Mouse (Mus musculus) layer of hippocampus, adult 11-12 months (tissue): ENCODE results near the gene Ppp1cb.
"Not testable (repeated sequence)": the region's sequence is repeated elsewhere in the genome, so short reads cannot be mapped to it uniquely, and the experiment has no call there.

Experiments
- DNase-seq: peaks from one replicate; pipeline ENCODE4 v3.0.0; 2022; ENCODE audit warnings: low spot score

The Ppp1cb gene

DNA sequence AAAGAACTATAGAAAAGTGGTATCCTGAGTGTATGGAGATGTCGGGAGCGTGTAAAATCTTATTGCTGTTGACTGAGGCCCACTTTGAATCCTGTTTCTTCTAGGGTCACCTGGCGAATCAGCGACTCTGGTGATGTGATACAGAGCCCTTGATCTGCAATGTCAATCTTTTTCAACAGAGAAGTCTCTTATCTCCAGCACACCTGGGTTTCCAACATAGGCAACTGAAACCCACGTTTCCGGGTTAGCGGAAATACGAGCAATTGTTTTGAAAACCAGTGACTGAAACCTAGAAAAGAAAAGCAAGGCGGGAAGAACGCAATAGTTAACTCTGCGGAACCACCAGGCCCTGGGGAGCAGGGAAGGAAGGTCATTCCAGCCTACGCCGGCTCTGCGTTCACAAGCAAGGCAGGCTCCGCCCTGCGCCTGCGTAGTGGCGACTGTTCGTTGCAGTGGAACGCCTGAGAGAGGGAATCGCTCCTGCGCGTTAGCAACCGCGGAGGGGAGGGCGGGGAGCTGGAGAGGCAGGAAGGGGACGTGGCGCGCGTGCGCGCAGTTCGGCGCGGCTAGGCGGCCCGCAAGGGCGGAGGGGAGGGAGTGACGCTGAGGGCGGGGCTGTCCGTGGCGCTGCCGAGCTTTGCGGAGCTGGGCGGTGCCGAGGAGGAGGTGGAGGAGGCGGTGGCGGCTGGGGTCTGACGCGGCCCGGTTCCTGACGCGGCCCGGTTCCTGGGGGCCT, at the start of gene Ppp1cb:
TSS of gene Ppp1cb (plus strand) at position 436 of the 736 bp plus-strand sequence.
- DNase-seq, result peak; percentile 97

DNA sequence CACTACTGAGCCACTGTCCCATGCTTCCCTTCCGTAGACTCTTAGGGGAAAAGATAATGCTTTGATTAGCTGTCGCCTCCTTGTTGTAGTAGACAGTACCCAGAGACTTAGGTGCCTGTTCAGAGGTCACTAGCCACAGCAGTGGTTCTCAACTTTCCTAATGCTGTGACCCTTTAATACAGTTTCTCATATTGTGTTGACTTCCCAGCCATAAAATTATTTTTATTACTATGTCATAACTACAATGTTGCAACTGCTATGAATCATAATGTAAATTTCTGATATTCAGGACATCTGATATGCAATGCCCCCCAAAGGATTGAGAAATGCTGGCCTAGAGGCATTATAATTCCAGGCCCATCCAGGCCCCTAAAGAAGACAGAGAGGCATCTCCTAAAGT, 48.9 kb upstream of the Ppp1cb start:
- DNase-seq, result no peak

DNA sequence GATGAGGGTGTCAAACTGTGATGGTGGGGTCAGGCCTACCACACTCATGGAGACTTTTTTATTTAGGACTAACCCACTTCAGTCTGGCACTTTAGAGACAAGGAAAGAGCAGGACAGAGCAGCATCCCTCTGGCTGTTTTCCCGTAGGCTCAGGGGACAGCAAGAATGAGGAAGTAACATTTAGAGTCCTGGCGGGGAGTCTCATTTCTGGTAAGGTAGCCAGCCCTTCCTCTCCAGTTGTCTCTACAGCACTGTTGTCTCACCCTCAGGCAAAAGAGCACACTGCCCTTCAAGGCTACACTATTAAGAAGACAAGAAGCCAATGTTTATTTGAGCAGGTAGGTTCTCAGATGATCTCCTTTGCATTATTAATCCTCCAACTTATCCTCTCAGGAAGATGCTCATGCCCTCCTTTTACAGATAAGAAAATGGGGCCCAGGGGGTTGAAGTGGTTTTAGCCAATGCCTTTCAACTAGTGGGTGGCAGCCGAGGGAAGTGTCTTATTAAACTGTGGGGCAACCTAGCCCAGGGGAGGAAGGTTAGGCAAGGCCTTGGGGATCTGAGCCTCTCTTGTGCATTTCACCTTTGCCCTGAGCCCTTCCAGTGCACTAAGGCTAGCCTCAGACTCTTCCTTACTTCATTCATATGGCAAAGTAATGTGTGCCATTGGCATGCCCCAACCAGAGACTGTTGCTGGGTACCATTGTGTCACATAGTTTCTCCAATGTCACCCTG, 47.5 kb upstream of the Ppp1cb start:
- DNase-seq, result no peak

DNA sequence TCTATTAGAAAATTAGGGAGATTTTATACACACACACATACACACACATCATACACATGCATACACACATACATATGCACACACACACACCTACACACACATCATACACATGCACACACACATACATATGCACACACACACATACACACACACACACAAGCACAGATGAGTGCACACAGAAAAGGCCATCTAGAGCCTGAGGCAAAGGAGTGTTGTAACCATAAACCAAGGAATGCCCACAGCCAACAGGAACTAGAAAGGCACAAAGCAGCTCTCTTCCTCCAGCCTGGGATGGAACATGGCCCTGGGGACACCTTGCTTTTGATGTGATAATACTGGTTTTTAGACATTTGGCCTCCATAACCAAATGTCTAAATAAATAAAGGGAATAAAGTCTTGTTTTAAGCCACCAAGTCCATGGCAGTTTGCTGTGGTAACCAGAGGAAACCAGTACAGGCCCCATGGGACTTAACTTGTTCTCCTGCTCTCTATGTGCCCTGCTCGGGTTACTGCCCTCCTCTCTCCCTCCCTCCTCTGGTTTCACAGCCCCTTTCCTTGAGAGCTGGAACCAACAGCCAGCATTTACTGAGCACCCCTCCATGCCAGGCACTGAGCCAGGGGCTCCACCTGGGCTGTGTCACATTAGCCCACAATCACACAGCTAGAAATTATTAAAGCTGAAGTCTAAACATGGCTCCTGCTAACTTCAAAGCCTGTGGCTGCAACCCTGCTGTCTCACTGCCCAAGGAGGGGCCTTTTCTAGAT, 46.3 kb upstream of the Ppp1cb start:
- DNase-seq, result no peak

DNA sequence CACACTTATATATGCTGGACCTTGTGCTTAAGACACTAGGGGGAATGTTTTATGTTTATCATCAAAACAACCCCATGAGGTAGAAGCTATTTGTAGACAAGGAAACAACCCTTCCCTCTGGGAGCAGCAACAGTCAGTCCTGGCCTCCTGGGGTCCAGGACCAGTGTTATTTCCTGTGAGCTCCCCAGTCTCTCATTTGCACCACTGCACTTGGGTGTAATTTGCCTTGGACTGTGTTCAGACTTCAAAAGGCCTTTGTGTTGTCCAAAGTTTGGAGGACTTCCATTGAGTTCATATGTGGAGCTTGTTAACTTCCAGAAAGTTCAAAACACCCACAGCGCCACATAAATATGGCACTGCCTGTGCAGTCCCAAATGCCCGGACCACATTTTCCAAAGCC, 45.6 kb upstream of the Ppp1cb start:
- no peak for DNase-seq

DNA sequence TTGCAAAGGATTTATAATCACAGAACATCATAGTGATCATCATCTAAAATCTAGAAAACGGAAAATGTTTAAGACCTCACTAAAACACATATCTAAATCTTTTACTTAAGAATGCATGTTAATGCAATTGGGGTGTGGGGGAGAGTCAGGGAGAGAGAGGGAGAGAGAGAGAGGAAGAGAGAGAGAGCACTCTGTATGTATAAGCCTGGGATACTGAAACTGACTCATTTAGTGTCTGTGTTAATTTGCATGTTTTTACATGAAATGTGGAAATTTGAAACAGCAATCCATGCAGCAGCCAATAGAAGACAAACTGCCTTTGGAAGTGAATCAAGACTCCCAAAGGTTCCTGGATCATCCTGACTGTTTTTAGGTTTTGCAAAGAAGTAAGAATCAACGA, 45.1 kb upstream of the Ppp1cb start:
- DNase-seq, result no peak

DNA sequence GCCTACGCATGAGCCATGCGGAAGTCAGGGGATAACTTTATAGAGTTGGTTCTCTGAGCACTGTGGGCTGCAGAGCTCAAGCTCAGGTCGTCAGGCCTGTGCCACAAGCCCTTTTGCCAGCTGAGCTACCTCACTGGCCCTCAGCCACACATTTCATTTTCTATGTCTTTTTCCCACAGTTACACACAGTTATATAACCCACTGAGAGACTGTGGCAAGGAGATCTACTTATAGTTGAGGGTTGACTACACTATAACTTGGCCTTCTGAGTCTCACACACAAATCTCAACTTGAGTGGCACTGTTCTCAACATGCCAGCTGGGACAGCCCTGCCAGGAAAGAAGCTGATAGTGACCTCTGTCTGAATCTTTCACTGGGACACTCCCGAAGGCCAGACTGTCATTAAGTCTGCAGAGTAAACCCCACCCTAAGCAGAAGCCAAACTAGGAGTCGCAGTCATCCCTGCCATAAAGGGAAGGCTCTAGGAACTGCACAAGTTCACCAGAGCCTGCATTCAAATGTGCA, 44.1 kb upstream of the Ppp1cb start:
- no peak for DNase-seq

DNA sequence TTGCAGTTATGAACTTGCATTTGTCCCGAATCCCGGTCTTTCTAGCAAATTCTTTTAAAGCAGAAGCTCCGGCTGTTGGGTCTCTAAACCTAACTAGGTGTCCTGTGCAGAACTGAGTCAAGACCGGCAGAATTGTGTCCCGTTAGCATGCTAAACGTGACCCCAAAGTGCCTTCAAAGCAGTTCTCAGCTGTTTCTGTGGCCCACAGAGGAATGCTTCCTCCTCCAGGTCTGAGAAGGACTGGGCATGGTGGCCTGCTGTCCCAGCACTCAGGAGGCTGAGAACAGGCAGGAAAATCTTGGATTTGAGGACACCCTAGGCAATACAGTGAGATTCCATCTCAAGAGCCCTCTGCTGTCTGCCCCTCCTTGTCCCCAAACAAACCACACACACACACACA, 43.1 kb upstream of the Ppp1cb start:
- no peak for DNase-seq

DNA sequence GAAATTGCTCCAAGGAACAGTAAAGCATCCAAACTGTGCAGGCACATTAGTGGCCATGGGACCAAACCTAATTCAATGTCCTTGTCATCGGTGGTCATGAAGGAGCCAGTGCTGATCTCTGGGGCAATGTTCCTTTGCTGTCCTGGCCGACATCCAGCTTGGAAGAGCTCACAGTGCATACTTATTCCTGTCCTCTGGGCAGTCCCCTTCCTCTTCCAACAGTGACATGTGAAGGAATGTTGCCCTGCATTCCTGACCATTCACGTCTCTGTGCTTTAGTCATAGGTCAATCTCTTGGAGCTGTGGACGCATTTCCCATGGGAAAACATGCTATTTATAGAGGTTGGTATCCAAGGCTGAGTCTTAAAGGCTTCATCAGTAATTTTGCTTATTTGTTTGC, 41.8 kb upstream of the Ppp1cb start:
- DNase-seq, result no peak

DNA sequence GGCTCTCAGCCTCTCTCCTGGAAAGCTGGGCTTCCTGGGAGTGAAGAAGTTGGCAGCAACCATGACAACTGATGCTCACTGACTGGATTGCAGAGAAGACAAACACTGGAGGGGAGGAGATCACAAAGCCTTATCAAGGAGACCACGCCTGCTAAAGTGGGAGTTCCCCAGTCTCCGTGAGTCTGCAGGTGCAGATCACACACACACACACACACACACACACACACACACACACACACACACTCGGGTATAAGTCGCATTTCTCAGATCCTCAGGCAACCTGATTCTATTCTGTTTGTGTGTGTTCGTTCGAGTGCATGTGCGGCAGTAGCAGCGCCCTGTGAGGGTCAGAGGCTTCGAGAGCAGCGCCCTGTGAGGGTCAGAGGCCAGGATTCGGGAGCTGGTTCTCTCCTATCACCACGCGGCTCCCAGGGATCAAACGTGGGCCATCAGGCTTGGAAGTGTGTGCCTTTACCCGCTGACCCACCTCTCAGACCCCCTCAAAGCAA, 36.5 kb upstream of the Ppp1cb start:
- DNase-seq, result no peak

DNA sequence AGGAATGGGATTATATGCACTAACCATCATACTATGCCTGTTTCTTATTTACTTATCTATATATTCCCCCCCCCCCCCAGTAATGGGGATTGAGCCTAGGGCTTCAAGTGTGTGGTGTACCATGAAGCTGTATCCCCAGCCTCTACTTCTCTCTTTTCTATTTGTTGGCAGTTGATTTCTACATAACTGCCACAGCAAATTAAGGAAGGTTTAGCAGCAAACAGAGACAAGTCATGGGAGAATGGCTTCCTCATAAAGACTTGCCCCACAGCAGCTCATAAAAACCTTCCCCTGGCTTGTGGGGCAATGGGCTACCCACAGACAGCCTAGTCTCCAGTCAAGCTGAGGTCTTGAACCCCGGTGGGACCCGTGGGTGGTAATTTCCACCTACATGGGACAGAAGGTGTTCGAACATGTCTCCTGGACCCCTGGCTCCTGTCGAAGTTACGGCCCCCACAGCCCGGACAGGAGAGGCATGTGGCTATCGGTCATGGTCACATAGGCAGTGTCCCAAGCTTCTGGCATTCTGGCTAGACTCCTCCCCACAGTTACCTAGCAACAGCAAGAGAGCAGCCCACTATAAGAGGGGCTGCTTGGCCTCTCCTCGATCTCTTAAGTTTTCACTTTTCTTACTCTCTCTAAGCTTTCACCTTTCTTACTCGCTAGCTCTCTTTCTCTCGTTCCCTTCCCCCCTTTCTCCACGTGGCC, 35.1 kb upstream of the Ppp1cb start:
- DNase-seq, result no peak

DNA sequence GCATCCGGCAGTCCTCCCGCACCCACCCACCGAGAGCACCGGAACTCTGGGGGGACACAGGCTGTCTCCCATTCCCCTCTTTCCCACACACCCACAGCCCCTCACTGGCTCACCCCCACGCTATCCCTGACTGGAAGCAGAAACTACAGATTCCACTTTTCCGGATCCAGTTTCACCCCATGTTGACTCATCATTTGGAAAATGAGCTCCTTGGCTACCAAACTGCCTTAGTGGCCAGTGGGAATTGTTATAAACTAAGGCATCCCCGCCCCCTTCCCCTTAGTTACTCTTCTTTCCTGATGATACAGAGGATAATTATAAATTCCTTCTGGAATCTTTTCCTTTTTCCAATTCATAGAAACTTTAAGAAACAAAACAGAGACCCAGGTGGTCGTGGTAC, 34.2 kb upstream of the Ppp1cb start:
- no peak for DNase-seq

DNA sequence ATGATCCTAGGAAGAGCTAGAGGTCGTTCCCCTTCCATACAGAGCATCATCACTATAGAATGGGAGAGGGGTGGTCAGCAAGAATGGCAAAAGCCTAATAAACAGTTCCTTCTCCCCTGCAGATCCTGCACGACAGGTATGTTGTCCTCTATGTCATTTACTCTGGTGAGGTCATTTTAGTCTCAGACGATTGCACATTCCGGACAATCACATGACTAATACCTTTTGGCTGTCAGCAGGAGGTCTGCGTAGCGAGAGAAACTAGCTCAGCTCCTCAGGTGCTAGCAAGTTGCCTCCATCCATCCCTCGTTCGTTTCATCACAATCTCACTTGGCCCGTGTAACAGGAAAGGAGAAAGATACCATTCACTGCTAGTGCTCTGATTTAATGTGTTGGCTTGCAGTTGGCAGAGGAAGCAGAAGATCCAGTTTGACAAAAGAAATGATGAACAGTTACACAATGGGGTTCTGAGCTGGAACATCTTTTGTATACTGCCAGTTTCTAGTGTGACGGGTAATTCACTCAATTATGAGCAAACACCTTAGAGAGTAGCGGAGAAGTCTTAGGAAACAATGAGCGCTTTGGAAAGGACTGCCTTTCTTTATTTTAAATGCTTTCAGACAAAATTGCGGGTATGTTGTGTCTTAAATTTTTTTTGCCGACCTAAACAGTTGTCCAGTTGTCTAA, 33.0 kb upstream of the Ppp1cb start:
- no peak for DNase-seq

DNA sequence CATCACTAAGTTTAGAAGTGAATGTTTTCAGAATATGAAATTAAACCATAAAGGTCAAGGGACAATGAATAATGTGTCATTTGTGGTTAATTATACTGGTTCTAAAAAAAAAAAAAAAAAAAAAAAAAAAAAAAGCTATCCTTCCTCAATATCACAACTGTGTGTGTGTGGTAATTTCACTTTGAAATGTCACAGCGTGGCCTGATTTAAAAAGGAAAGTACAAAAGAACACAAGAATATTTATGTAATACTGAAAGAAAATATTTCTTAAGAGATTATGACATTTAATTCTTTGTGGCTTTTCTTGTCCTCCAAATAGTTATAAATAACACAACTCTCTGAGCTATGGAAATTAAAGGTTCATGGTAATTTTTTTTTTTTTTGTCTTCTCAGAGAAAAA, 28.2 kb upstream of the Ppp1cb start:
- no peak for DNase-seq

DNA sequence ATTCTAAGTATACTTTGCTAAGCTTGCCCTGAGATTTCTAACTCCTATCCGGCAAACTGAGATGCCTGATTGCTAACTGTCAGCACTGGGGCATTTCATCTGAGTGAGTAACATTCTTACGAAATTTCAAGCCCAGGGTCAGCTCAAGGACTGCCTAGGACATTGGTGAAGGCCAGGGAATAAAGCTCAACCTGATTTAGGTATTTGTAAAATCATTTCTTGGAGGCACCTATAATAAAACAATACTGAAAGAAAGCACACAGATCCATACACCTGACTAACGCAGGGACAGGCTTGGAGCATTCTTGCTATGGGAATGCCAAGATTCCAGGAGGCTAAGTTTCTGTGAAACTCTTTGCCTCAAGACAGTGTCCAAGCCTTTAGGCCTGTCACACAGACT, 24.3 kb upstream of the Ppp1cb start:
- DNase-seq, result not testable (repeated sequence)

DNA sequence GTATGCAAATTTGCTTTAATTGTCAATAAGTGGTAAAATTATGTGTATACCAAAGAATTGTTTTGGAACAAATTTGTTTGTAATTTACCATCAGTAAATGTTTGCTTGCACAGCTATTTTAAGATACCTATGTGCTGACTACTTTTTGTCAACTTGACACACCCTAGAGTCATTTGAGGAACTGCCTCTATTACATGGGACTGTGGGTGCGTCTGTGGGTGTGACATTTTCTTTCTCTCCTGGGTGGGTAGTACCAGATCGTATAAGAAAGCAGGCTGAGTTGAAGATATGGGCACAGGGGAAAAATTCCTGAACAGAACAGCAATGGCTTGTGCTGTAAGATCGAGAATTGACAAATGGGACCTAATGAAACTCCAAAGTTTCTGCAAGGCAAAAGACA, 23.0 kb upstream of the Ppp1cb start:
- DNase-seq, result no peak

DNA sequence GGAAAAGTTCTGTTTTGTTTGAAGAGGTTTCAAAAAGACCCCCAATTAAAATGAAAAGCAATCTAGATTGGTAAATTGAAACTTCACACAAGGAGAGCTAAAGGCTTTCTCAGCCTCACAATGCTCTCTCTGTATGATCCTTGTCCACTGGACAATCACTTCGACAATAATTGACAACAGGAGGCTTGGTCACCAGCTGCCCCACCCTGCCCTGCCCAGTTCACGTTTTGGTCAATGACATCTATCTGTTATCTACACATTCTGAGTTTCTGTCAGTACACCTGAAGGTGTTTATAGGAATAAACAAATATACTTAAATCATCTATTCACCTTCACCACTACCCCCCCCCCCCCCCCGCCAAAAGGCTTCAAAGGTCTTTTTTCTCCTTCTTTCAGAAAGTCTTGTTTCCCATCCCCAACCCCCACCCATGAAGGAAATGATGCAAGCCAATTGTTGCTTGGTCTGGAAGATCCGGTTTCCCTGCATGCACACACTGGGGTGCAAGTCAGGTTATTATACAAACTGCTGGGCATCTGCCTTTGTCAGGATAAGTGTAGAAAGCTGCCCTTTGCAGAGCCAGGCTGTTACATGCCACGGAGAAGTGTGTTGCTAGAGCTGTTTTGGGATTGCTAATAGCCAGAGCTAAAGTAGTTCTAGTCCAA, 20.6 kb upstream of the Ppp1cb start:
- no peak for DNase-seq

DNA sequence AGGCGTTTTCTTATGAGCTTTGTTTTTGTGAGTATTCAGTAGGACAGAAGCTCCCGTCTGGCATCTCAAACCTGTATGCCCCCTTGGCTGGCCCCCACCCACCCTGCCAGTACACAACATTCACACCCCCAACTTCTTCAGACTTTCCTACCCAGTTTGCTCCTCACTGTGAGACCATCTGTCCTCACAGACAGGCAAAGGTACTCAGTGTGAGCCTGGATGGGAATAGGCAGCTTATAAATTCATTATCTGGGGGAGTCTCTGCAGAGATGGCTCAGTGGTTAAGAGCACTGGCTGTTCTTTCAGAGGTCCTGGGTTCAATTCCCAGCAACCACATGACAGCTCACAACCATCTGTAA, 20.1 kb upstream of the Ppp1cb start:
- no peak for DNase-seq

DNA sequence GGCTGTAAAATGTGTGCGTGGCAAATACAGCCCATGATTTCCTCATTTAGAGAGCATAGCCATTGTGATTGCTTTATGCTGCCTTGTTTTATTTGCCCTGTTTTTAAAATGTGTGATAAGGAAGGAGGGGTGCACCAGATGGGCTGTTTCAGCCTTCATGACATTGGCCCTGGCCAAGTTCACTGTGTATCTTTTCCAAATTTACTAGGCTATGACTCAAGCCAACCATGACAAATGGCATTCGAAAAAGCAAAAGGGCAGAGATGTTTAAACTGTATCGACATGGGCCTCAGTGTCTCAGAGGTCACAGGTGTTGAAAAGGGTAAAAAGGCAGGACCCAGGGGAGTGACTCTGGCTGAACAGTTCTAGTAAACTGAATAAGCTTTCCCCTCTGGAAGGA, 17.3 kb upstream of the Ppp1cb start:
- DNase-seq, result no peak

DNA sequence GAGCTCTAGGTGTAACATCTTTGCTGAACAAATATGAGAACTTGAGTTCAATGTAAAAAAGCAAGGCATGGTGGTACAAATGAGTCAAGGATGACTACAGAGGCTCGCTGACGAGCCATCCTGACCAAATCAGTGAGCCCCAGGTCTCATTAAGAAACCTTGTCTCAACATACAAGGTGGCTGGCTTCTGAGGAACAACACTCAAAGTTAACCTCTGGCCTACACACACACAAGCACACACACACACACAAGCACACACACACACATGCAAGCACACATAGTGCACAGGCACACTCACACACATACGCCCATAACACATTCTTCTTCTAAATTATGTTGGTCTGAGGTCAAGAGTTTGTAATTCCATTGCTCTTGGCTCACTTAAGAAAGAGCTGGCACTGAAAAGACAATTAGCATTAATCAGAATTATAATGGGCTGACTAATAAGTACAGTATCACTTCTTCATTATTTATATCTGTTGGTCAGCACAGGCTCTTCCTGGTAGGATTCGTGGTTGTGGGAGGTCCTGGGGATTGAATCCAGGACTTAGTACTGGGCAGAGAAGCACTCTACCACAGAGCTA, 16.6 kb upstream of the Ppp1cb start:
- DNase-seq, result no peak

DNA sequence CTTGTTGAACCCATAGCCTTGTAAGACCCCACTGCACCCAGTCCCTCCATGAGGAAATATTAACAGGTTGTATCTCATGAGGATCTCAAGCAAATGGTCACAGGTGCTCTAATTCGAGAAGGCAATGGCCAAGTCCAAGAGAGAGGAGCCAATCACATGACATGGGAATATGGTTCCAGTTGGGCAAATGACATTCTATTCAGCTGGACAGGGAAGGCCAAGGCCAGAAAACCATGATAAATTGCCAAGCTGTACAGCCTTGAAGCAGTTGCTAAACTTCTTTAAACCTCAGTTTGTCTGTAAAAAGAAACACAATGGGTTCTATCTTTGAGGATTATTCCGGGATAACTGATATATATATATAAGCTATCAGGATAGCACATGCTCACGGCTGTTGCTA, 14.7 kb upstream of the Ppp1cb start:
- DNase-seq, result no peak
